Comparison of ENCODE assay signal across 25 mouse cellular contexts in genomic region chr16:31975258-31975657, GRCm38 (mm10). TPM values are rescaled to one million over a fixed set of nuclear protein-coding genes. Genes with fewer than 3 reads are reported as not detected.
"Had no signal": no experiment of that assay in that cellular context is flagged by ENCODE, and none has a peak within 500 bp of the region (broad histone marks: within the 10 kb centered on the region; RNA-seq: fewer than 3 reads in every experiment).

No protein-coding gene starts in this region.

- H3K27ac ChIP-seq: heart, embryonic 10.5 days; hindbrain, embryonic 13.5 days; hindbrain, embryonic 15.5 days; hindbrain, postnatal 0 days; kidney, embryonic 15.5 days; kidney, postnatal 0 days; limb, embryonic 10.5 days; limb, embryonic 12.5 days; liver, embryonic 13.5 days; liver, embryonic 15.5 days had no signal

- H3K4me3 ChIP-seq: heart, embryonic 10.5 days; heart, embryonic 12.5 days; hindbrain, embryonic 13.5 days; hindbrain, embryonic 15.5 days; kidney, embryonic 15.5 days; limb, embryonic 10.5 days; limb, embryonic 12.5 days; liver, embryonic 13.5 days; liver, embryonic 15.5 days had no signal

- DNase-seq: gastrocnemius, postnatal 14 days; gastrocnemius, postnatal 36 days; heart, adult 18-20 months; heart, postnatal 10 days; kidney, adult 11 months; kidney, adult 2 months; kidney, adult 9 months; kidney, postnatal 14 days; kidney, postnatal 36 days; layer of hippocampus, adult 9-11 months; layer of hippocampus, postnatal 36 days; liver; liver, embryonic 13.5 days; liver, postnatal 0 days had no signal

RNA-seq across cellular contexts. Expression of gene Pigz, which starts 41.6 kb away (rescaled TPM):
- total RNA-seq: hematopoietic stem cell, adult 5-6 weeks had no signal
